Mouse (Mus musculus) urinary bladder, postnatal 36 days (tissue): Measurements from ENCODE around the gene Minpp1.
"Not testable (repeated sequence)": the region's sequence is repeated elsewhere in the genome, so short reads cannot be mapped to it uniquely, and the experiment has no call there.

Source experiments
- DNase-seq, 2 experiments: peaks; one replicate each; pipeline ENCODE4 v3.0.0; 2022; ENCODE audit warnings: low spot score in 2 of 2, mixed read lengths in 1 of 2

Gene Minpp1

DNA sequence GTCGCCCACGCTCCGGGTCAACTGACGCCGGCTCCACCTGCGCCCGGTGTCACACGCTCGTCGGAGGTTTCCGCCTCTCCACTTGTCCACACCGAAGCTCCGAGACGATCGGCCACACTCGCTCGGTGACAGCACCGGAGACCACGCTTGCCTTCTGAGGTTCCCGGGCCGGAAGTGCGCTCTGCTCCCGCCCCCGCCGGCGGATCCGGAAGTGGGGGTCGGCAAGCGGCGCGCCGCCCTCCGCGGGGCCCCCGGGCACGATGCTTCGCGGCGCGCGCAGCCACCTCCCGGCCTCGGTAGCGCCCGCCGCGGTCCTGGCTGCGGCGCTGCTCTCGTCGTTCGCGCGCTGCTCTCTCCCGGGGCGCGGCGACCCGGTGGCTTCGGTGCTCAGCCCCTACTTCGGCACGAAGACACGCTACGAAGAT, at the start of gene Minpp1:
Gene Minpp1 (plus strand): TSS at position 89 of the 425 bp plus-strand sequence.
- peak; percentile 74 to 78 for DNase-seq

- no peak for DNase-seq
Observed at GRCm38 (mm10) chr19:32439356-32439755, 46.2 kb upstream of the Minpp1 start.

- DNase-seq, result peak in 1 of 2 experiments; percentile 16
Observed at GRCm38 (mm10) chr19:32441568-32441967, 44.0 kb upstream of the Minpp1 start.

DNA sequence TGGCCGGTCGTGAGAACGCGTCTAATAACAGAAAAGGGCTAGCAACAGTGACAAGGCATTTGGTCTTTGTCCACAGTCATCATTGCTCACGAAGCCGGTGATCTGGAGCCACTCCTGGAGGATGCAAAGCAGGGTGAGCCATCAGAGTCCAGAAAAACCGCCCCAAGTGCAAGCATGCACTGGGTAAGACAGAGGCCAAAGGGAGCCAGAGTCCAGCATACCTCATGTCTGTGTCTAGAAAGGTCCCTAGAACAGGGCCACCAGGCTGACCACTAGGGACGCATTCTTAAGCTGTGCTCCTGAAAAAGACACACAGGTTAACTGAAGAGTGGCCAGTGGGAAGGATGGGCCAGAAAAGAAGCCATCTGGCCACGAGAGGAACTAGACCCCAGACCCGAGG, 36.6 kb upstream of the Minpp1 start:
- DNase-seq, result no peak

DNA sequence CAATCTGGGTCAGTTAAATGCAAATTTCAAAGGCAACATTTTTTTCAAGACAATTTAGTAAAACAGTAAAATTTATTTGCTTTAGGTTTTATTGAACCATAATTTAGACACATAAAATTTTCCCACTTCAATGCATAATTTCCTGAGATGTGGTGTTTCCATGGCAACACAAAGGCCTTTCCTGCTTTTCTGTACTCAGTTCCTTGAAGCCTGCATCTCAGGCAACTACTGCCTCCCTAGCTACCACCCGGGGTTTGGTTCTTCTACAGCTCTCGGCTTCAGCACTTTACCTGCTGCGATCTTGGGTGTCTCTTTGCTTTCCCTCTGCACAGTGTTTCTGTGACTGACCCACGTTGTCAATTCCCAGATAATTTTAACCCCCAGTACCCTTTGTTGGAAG, 33.3 kb upstream of the Minpp1 start:
- no peak for DNase-seq

GRCm38 (mm10) chr19:32456744-32457143, 28.8 kb upstream of the Minpp1 start:
- DNase-seq, result no peak

DNA sequence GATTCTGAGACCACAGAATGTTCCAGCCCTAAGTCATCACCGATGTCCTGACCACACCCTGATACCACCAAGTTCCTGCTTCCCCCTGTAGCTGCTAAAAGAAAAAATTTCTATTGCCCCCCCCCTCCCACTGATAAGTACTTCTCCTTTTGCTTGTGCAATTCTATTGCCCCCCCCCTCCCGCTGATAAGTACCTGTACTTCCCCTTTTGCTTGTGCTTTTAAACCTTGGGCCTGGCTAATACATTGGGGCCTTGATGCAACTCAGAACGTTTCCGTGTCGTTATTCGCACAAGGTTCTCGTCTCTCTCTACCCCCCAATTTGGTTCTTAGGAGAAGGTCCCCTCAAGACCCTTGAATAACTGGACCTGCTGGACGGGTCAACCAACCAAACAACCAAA, 27.9 kb upstream of the Minpp1 start:
- DNase-seq, result not testable (repeated sequence)

DNA sequence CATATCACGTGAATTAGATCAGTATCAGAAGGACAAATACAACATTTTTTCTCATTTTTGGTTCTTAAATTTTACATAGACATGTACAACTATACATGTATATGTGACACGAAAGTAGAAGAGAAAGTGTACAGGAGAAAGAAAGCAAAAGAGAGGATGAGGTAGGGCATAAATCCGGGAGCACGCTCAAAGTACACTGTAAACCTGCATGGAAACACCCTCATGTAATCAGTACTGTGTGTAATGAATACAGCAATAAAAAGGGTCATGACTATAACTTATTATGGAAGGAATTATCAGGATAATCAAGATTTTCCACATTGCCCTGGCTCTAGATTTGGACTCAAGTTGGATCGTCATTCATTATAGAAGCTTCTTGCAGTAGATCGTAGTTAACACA, 22.5 kb upstream of the Minpp1 start:
- no peak for DNase-seq

- no peak for DNase-seq
Observed at GRCm38 (mm10) chr19:32465228-32465627, 20.3 kb upstream of the Minpp1 start.

- no peak for DNase-seq
Observed at GRCm38 (mm10) chr19:32466478-32466877, 19.1 kb upstream of the Minpp1 start, which contains the start of gene Rpl9-ps6. Rpl9-ps6 (minus strand) TSS chr19:32466578.

DNA sequence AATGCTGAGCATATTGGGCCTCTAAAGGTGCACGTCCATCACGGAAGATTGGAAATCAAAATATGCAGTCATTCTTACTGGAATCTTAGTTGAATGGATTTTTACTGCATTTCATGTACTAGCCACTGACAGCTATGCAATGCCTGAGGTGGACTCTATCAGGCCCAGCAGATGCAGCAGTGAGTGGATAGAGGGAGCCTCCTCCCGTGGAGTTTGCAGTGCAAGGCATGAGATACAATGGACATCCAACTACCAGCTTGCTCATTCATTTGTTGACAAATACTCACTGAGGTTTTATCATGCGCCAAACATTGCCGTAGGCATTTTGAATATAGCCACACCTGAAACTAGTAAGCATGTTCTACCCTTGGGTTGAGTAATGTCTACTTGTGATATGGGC, 18.2 kb upstream of the Minpp1 start:
- DNase-seq, result no peak

DNA sequence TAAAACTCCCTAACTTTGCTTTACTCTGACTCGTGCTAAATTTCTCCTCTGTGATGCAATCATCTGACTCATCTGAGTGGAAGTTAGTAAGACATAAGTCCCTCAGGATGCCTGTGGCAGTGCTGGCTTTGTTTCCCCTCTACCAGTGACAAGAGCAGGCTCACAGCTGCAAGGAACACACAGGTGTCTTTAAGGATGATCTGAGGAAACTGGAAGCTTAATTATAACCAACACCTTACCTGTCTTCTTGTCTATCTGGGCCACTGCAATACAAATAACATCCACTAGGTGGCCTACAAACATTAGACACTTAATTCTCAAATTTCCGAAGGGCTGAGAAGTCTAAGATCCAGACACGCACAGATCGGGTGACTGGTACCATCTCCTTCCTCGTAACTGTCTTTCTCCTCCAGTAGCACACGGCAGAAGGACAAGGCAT, 15.5 kb upstream of the Minpp1 start:
- DNase-seq, result peak; percentile 9 to 34

DNA sequence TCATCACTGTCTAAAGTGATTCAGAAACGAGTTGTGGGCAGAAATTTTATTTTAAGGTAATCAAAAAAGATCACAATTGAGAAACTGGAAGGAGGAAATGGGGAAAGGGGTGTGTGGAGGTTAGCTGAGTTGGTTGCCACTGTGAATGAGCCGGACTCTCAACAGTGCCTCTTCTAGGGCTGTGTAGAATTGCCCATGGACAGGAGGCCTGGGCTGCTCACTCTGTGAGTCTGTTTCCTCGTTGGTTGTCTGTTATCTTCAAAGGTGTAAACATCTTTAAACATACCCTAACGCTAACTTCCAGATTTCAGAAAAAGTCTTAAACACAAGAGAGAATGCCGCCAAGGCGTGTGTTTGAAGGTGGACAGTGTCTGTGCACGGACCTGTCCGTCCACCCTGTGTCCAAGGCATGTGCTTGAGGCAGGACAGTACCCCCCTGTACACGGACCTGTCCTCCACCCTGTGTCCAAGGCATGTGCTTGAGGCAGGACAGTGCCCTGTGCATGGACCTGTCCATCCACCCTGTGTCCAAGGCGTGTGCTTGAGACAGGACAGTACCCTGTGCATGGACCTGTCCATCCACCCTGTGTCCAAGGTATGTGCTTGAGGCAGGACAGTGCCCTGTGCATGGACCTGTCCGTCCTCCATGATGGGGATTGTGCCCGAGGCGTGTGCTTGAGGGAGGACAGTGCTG, 14.9 kb upstream of the Minpp1 start:
- DNase-seq, result no peak

DNA sequence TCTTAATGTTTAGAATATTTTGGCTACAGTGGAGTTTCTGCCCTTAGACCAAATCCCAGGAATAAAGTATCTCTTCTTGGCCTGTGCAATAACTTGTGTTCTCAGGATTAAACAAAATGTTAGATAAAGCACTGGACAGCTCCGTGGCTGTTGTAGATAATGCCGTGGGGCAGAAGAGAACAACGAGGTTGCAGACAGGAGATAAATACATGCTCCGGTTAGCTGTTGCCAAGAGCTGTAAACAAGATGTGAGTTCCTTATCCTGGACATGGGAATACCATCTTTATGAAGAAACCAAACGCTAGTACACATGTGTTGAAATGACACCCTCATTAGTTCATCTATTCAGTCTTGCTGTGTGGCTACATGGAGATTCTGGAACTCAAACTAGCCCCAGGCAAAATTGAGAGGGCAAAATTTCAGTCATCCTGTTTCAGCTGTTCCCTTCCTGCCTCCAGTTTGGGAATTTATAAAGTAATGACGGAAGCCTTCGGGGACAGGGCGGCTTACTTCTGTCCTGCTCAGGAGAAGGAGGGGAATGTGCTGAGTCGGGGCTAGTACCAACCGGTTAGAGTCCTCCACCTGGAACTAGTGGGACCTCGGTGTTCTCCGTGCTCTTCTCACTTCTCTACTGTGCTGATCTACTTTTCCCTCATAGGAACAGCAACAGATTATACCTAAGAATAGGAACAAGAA, 9.4 kb upstream of the Minpp1 start:
- no peak for DNase-seq

DNA sequence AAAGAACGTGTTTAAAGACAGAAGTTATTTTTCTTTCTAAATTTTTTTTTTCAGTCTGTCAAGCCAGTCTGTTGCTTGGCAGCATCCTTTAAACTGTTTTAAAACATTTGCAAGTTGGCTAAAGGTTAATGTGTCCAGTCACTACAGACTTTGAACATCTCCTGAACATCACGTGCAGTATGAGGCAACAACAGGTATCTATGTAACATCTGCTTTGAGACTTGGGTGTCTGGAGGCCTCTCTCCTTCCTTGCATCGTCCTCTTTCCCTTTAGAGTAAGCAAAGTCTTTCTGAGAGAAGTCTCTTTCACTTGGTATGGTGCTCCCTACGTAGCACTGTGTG, 8.9 kb upstream of the Minpp1 start:
- DNase-seq, result no peak

GRCm38 (mm10) chr19:32480255-32480654, 5.3 kb upstream of the Minpp1 start:
- DNase-seq, result no peak

- no peak for DNase-seq
Observed at GRCm38 (mm10) chr19:32480791-32481442, 4.7 kb upstream of the Minpp1 start.

- no peak for DNase-seq
Observed at GRCm38 (mm10) chr19:32481511-32481910, 4.1 kb upstream of the Minpp1 start.

- DNase-seq, result no peak
Observed at GRCm38 (mm10) chr19:32484941-32485660, 468 bp upstream of the Minpp1 start.

DNA sequence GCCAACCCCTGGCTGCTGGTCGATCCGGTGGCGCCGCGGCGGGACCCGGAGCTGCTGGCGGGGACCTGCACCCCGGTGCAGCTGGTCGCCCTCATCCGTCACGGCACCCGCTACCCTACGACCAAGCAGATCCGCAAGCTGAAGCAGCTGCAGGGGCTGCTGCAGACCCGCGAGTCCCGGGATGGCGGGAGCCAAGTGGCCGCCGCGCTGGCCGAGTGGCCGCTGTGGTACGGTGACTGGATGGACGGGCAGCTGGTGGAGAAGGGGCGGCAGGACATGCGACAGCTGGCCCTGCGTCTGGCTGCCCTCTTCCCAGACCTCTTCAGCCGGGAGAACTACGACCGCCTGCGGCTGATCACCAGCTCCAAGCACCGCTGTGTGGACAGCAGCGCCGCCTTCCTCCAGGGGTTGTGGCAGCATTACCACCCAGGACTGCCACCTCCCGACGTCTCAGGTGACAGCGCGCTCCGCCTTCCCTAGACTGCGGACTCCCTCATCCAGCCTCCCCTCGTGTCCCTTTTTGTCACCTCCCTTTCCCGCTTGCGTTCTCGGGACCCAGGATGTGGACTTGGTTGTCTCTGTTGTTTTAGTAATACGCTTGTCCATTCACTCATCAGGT, 646 bp downstream of the Minpp1 start:
- peak; percentile 43 to 66 for DNase-seq

- DNase-seq, result no peak
Observed at GRCm38 (mm10) chr19:32487595-32488255, 2.2 kb downstream of the Minpp1 start.
